Mouse (Mus musculus): ENCODE measurements around the gene Dhx16. TPM values are rescaled to one million over a fixed set of nuclear protein-coding genes. Genes with fewer than 3 reads are reported as not detected.

The Dhx16 gene
- 40.9 and 42.4 TPM in 2 replicates for polyA plus RNA-seq (2015; fragmentation: Nextera tagmentation; extraction: Ambion mirVana)

- Histone ChIP-seq H3K36me3 (peaks cover 55% of the 10 kb centered on the region), H3K27ac (peak within 1 kb of the TSS; percentile 41; the same call in 1 of the 2 replicates)
- WGBS: 5% methylated on average over 65 of the region's 66 CpGs
These were observed at the start of gene Dhx16 for GRCm38 (mm10) chr17:35879245-35880057. TSS of gene Dhx16 (plus strand) at chr17:35879819.

GRCm38 (mm10) chr17:35832400-35833238 lies 47.0 kb upstream of the Dhx16 start:
- Histone ChIP-seq H3K4me3 (replicated peaks) (no peak overlapping the region), H3K9me3 (replicated peaks) (no peaks in the 10 kb centered on the region), H3K36me3 (peaks cover 76% of the 10 kb centered on the region), H3K9ac (no peak overlapping the region), H3K27me3 (no peaks in the 10 kb centered on the region), H3K4me1 (peaks cover 43% of the 10 kb centered on the region), H3K27ac (no peak overlapping the region), H3K4me2 (no peak overlapping the region)
- no peak for ATAC-seq (replicated peaks; ENCODE audit: low FRiP score)
- WGBS: 59% methylated on average over 8 of the region's 8 CpGs

More at GRCm38 (mm10) chr17:35879245-35880057, at the start of gene Dhx16:
- no peaks in the 10 kb centered on the region for H3K27me3 ChIP-seq
- peaks cover 16% of the 10 kb centered on the region for H3K4me1 ChIP-seq
- peak within 1 kb of the TSS; percentile 69 for H3K4me2 ChIP-seq
- peak; percentile 90 for ATAC-seq (replicated peaks; ENCODE audit: low FRiP score)
- no peaks in the 10 kb centered on the region for H3K9me3 ChIP-seq (replicated peaks)
- peak within 1 kb of the TSS; percentile 75 for H3K4me3 ChIP-seq (replicated peaks)
- H3K9ac ChIP-seq: peak within 1 kb of the TSS; percentile 77

GRCm38 (mm10) chr17:35833239-35833751 lies 46.3 kb upstream of the Dhx16 start:
- 30% methylated on average over 5 of the region's 5 CpGs for WGBS
- no peak overlapping the region for H3K9ac ChIP-seq
- H3K4me1 ChIP-seq: peaks cover 43% of the 10 kb centered on the region
- no peak for ATAC-seq (replicated peaks; ENCODE audit: low FRiP score)
- H3K9me3 ChIP-seq (replicated peaks): no peaks in the 10 kb centered on the region
- H3K4me3 ChIP-seq (replicated peaks): no peak overlapping the region; the same call in 1 of the 2 replicates
- no peaks in the 10 kb centered on the region for H3K27me3 ChIP-seq
- H3K27ac ChIP-seq: 0 out of 2 replicates have a peak overlapping the region, but pooled peaks have one; percentile 27
- no peak overlapping the region for H3K4me2 ChIP-seq
- peaks cover 70% of the 10 kb centered on the region for H3K36me3 ChIP-seq

GRCm38 (mm10) chr17:35833894-35834293 lies 45.7 kb upstream of the Dhx16 start:
- peak overlapping the region; percentile 62 for H3K4me2 ChIP-seq
- 59% methylated on average over 5 of the region's 5 CpGs for WGBS
- 0 out of 2 replicates have a peak overlapping the region, but pooled peaks have one; percentile 27 for H3K27ac ChIP-seq
- peaks cover 43% of the 10 kb centered on the region for H3K4me1 ChIP-seq
- H3K4me3 ChIP-seq (replicated peaks): peak overlapping the region; percentile 82
- no peak for ATAC-seq (replicated peaks; ENCODE audit: low FRiP score)
- no peaks in the 10 kb centered on the region for H3K9me3 ChIP-seq (replicated peaks)
- 0 out of 2 replicates have a peak overlapping the region, but pooled peaks have one; percentile 2 for H3K9ac ChIP-seq
- no peaks in the 10 kb centered on the region for H3K27me3 ChIP-seq
- peaks cover 66% of the 10 kb centered on the region for H3K36me3 ChIP-seq

- Histone ChIP-seq H3K9me3 (replicated peaks) (no peaks in the 10 kb centered on the region), H3K36me3 (peaks cover 64% of the 10 kb centered on the region), H3K4me1 (peaks cover 48% of the 10 kb centered on the region), H3K9ac (peak overlapping the region; percentile 86; the same call in 1 of the 2 replicates), H3K4me3 (replicated peaks) (peak overlapping the region; percentile 82), H3K27me3 (no peaks in the 10 kb centered on the region), H3K4me2 (peak overlapping the region; percentile 62), H3K27ac (peak overlapping the region; percentile 98; the same call in 1 of the 2 replicates)
- no peak for ATAC-seq (replicated peaks; ENCODE audit: low FRiP score)
- WGBS: 65% methylated on average over 26 of the region's 26 CpGs
These were observed 44.8 kb upstream of the Dhx16 start for GRCm38 (mm10) chr17:35834696-35835422.

GRCm38 (mm10) chr17:35835424-35836140 lies 44.0 kb upstream of the Dhx16 start:
- Histone ChIP-seq H3K4me3 (replicated peaks) (peak overlapping the region; percentile 82), H3K36me3 (peaks cover 61% of the 10 kb centered on the region), H3K9me3 (replicated peaks) (no peaks in the 10 kb centered on the region), H3K4me2 (peak overlapping the region; percentile 62), H3K27ac (peak overlapping the region; percentile 98), H3K27me3 (no peaks in the 10 kb centered on the region), H3K9ac (peak overlapping the region; percentile 86), H3K4me1 (peaks cover 42% of the 10 kb centered on the region)
- 69% methylated on average over 26 of the region's 26 CpGs for WGBS
- no peak for ATAC-seq (replicated peaks; ENCODE audit: low FRiP score)

- Histone ChIP-seq H3K9me3 (replicated peaks) (no peaks in the 10 kb centered on the region), H3K27ac (peak overlapping the region; percentile 98), H3K4me2 (peak overlapping the region; percentile 62), H3K4me3 (replicated peaks) (peak overlapping the region; percentile 82), H3K27me3 (no peaks in the 10 kb centered on the region), H3K4me1 (peaks cover 42% of the 10 kb centered on the region), H3K9ac (peak overlapping the region; percentile 86), H3K36me3 (peaks cover 53% of the 10 kb centered on the region)
- WGBS: 7% methylated on average over 24 of the region's 24 CpGs
- ATAC-seq (replicated peaks; ENCODE audit: low FRiP score): no peak
These were observed 43.2 kb upstream of the Dhx16 start for GRCm38 (mm10) chr17:35836178-35836965.

- H3K27ac ChIP-seq: peak overlapping the region; percentile 98
- peaks cover 47% of the 10 kb centered on the region for H3K36me3 ChIP-seq
- WGBS: under 1% methylated on average over 25 of the region's 25 CpGs
- H3K27me3 ChIP-seq: no peaks in the 10 kb centered on the region
- peak overlapping the region; percentile 82 for H3K4me3 ChIP-seq (replicated peaks)
- H3K4me1 ChIP-seq: peaks cover 44% of the 10 kb centered on the region
- no peaks in the 10 kb centered on the region for H3K9me3 ChIP-seq (replicated peaks)
- peak; percentile 27 for ATAC-seq (replicated peaks; ENCODE audit: low FRiP score)
- peak overlapping the region; percentile 62 for H3K4me2 ChIP-seq
- peak overlapping the region; percentile 86 for H3K9ac ChIP-seq
These were observed 42.6 kb upstream of the Dhx16 start for GRCm38 (mm10) chr17:35836991-35837422.

- peaks cover 49% of the 10 kb centered on the region for H3K4me1 ChIP-seq
- WGBS: 0% methylated on average over 18 of the region's 18 CpGs
These were observed 42.1 kb upstream of the Dhx16 start for GRCm38 (mm10) chr17:35837487-35837886.

GRCm38 (mm10) chr17:35838122-35838544 lies 41.5 kb upstream of the Dhx16 start, which contains the start of gene Tubb5:
TSS of gene Tubb5 (minus strand) at chr17:35838306.
- Histone ChIP-seq H3K27ac (peak within 1 kb of the TSS; percentile 98), H3K4me2 (peak within 1 kb of the TSS; percentile 62), H3K9ac (peak within 1 kb of the TSS; percentile 86), H3K4me3 (replicated peaks) (peak within 1 kb of the TSS; percentile 82), H3K9me3 (replicated peaks) (no peaks in the 10 kb centered on the region), H3K27me3 (no peaks in the 10 kb centered on the region), H3K36me3 (peaks cover 35% of the 10 kb centered on the region), H3K4me1 (peaks cover 55% of the 10 kb centered on the region)
- 2% methylated on average over 29 of the region's 29 CpGs for WGBS
- peak; percentile 80 for ATAC-seq (replicated peaks; ENCODE audit: low FRiP score)

More at GRCm38 (mm10) chr17:35837487-35837886, 42.1 kb upstream of the Dhx16 start:
- no peaks in the 10 kb centered on the region for H3K27me3 ChIP-seq
- peak overlapping the region; percentile 86 for H3K9ac ChIP-seq
- H3K9me3 ChIP-seq (replicated peaks): no peaks in the 10 kb centered on the region
- ATAC-seq (replicated peaks; ENCODE audit: low FRiP score): no peak
- peaks cover 42% of the 10 kb centered on the region for H3K36me3 ChIP-seq
- peak overlapping the region; percentile 98 for H3K27ac ChIP-seq
- H3K4me3 ChIP-seq (replicated peaks): peak overlapping the region; percentile 82
- peak overlapping the region; percentile 62 for H3K4me2 ChIP-seq
